Mouse (Mus musculus): ENCODE data around the gene Malrd1.

DNA sequence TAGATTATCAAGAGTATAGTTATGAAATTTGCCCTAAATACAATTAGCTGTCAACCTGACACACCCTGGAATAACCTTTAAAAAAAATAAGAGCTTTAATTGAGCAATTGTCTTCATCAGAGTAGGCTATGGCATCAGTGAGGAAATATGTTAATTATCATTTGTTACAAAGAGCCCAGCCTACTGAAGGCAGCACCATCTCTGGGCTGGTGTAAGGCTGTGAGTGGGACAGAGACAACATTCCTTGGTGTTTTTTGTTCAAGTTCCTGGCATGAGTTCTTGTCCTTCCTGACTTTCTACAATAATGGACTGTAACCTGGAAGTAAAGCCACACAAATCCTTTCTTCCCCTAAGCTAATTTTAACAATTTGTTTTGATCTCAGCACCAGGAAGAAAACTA is 645.8 kb downstream of the Malrd1 start:
- TF ChIP-seq CTCF (IDR thresholded peaks at IDR 0.05; ENCODE audit: borderline replicate concordance, control insufficient read depth, extremely low read depth, insufficient read depth, low read length, poor library complexity) = no peak
- TF ChIP-seq POLR2A (IDR thresholded peaks at IDR 0.05; ENCODE audit: control insufficient read depth, extremely low read depth, insufficient read depth, low read length, poor library complexity) = no peak
